Mouse (Mus musculus): Measurements from ENCODE around the gene Nrxn2. TPM values are rescaled to one million over a fixed set of nuclear protein-coding genes. Genes with fewer than 3 reads are reported as not detected.

Gene Nrxn2
- total RNA-seq, 1 experiment = 9.5 TPM

DNA sequence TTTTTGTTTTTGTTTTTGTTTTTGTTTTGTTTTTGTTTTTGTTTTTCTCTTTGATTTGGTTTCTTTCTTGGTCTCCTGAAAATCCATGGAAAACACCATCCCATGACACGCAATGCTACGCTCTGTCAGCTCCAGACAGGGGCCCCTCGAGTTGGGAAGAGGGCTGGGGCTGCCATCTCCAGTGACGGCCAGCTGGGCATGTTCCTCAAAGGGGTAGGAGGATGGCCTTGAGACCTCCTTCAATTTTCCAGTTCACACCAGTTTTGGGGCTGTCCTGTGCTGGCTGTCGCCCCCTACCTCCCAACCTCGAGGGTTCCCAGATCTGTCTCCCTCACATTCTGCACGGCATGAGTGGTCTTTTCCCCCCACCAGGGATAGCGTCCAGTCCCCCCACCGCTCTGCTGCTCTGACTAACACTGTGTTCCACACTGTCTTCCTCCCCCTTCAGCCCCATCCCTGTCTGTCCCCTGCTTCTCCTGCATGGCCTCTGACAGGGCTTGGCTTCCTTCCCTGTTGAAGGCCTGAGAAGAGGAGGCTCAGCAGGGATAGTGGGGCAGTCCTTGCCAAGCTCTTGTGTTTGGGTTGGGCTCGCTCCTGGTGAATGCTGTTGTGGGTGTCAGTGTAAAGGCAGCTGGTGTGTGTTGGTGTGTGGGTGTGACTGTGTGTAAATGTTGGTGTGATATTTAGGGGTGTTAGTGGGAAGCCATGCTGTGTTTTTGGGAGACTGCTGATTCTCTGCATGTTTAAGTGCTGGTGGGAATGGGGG, 46.0 kb downstream of the Nrxn2 start:
- no peak for DNase-seq (ENCODE audit: low read depth, low spot score)
- in situ Hi-C loops (cut with MboI; ENCODE audit: low sequenced_read_pairs in 2 of 2, unreplicated experiment in 2 of 2) = no loop called here
- Histone ChIP-seq H3K27ac (ENCODE audit: insufficient read depth, low read depth, low read length, poor library complexity, severe bottlenecking) (no peak overlapping the region), H3K9ac (ENCODE audit: insufficient read depth, low read depth, low read length, poor library complexity, severe bottlenecking) (no peak overlapping the region), H3K4me3 (ENCODE audit: insufficient read depth in 1 of 2, low read depth in 1 of 2, low read length in 2 of 2, poor library complexity in 1 of 2, severe bottlenecking in 1 of 2) (no peak overlapping the region), H3K4me1 (ENCODE audit: control insufficient read depth in 2 of 2, insufficient read depth in 2 of 2, low read length in 2 of 2, poor library complexity in 1 of 2) (peaks cover 2 to 25% of the 10 kb centered on the region in 2 experiments; a peak in 3 of 4 replicates), H3K36me3 (ENCODE audit: control insufficient read depth, insufficient read depth, low read length, poor library complexity, severe bottlenecking) (no peaks in the 10 kb centered on the region), H3K9me3 (ENCODE audit: control insufficient read depth, insufficient read depth, low read depth, low read length) (no peaks in the 10 kb centered on the region)
- TF ChIP-seq ZC3H11A (IDR thresholded peaks at IDR 0.05; ENCODE audit: borderline replicate concordance, low read depth, low read length) (no peak), ZNF384 (IDR thresholded peaks at IDR 0.05; ENCODE audit: low read depth, low read length) (no peak), MAFK (IDR thresholded peaks at IDR 0.05; ENCODE audit: insufficient read depth, low read depth, low read length) (no peak), CHD2 (IDR thresholded peaks at IDR 0.05; ENCODE audit: low read depth, low read length) (no peak), HCFC1 (IDR thresholded peaks at IDR 0.05; ENCODE audit: borderline replicate concordance, insufficient read depth, low read length) (no peak)

DNA sequence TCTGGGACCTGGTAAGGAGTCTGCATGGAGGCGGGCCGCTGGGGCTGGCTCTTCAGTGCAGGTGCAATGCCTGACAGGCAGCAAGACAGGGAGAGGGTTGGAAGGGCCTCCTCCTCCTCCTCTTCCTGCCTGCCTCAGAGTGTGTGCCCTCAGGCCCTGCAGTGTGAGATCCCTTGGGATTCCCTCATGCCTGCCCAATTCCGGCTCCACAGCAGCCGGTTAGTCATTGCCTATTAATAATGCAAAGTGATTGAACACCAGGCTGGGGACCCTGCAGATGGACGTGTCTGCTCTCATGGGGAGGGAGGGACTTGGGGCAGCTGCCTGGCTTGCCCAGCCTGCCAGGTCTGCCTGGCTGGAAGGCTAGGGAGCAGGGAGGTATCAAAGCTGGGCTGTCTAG, 46.6 kb downstream of the Nrxn2 start:
- no peak for TF ChIP-seq CHD2 (IDR thresholded peaks at IDR 0.05; ENCODE audit: low read depth, low read length)
- TF ChIP-seq HCFC1 (IDR thresholded peaks at IDR 0.05; ENCODE audit: borderline replicate concordance, insufficient read depth, low read length) = no peak
- no peak for TF ChIP-seq ZC3H11A (IDR thresholded peaks at IDR 0.05; ENCODE audit: borderline replicate concordance, low read depth, low read length)
- TF ChIP-seq ZNF384 (IDR thresholded peaks at IDR 0.05; ENCODE audit: low read depth, low read length) = no peak
- TF ChIP-seq MAFK (IDR thresholded peaks at IDR 0.05; ENCODE audit: insufficient read depth, low read depth, low read length) = no peak
- no peak overlapping the region for H3K27ac ChIP-seq (ENCODE audit: insufficient read depth, low read depth, low read length, poor library complexity, severe bottlenecking)
- H3K36me3 ChIP-seq (ENCODE audit: control insufficient read depth, insufficient read depth, low read length, poor library complexity, severe bottlenecking) = no peaks in the 10 kb centered on the region
- H3K4me3 ChIP-seq (ENCODE audit: insufficient read depth in 1 of 2, low read depth in 1 of 2, low read length in 2 of 2, poor library complexity in 1 of 2, severe bottlenecking in 1 of 2) = no peak overlapping the region
- H3K9me3 ChIP-seq (ENCODE audit: control insufficient read depth, insufficient read depth, low read depth, low read length) = no peaks in the 10 kb centered on the region
- H3K9ac ChIP-seq (ENCODE audit: insufficient read depth, low read depth, low read length, poor library complexity, severe bottlenecking) = no peak overlapping the region
- peaks cover 4 to 31% of the 10 kb centered on the region in 2 experiments; a peak in 3 of 4 replicates for H3K4me1 ChIP-seq (ENCODE audit: control insufficient read depth in 2 of 2, insufficient read depth in 2 of 2, low read length in 2 of 2, poor library complexity in 1 of 2)
- no peak for DNase-seq (ENCODE audit: low read depth, low spot score)
- in situ Hi-C loops (cut with MboI; ENCODE audit: low sequenced_read_pairs in 2 of 2, unreplicated experiment in 2 of 2) = no loop called here

DNA sequence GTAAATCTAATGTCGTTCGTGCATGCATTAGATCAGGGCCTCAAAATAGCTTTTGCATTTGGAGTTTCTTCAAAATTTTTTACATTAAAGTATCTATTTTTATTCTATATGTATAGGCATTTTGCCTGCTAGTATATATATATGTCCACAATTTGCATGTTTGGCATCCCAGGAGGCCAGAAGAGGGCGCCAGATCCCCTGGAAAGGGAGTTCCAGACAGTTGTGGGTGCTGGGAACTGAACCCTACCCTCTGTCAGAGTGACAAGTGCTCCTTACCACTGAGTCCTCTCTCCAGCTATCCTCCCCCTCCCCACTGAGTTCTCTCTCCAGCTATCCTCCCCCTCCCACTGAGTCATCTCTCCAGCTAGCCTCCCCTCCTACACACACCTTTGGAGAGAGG, 48.4 kb downstream of the Nrxn2 start:
- no peaks in the 10 kb centered on the region for H3K36me3 ChIP-seq (ENCODE audit: control insufficient read depth, insufficient read depth, low read length, poor library complexity, severe bottlenecking)
- no peak overlapping the region for H3K27ac ChIP-seq (ENCODE audit: insufficient read depth, low read depth, low read length, poor library complexity, severe bottlenecking)
- peaks cover 7 to 40% of the 10 kb centered on the region in 2 experiments; a peak in 3 of 4 replicates for H3K4me1 ChIP-seq (ENCODE audit: control insufficient read depth in 2 of 2, insufficient read depth in 2 of 2, low read length in 2 of 2, poor library complexity in 1 of 2)
- no peak overlapping the region for H3K9ac ChIP-seq (ENCODE audit: insufficient read depth, low read depth, low read length, poor library complexity, severe bottlenecking)
- H3K9me3 ChIP-seq (ENCODE audit: control insufficient read depth, insufficient read depth, low read depth, low read length) = no peaks in the 10 kb centered on the region
- TF ChIP-seq ZNF384 (IDR thresholded peaks at IDR 0.05; ENCODE audit: low read depth, low read length) = no peak
- no peak for TF ChIP-seq HCFC1 (IDR thresholded peaks at IDR 0.05; ENCODE audit: borderline replicate concordance, insufficient read depth, low read length)
- TF ChIP-seq ZC3H11A (IDR thresholded peaks at IDR 0.05; ENCODE audit: borderline replicate concordance, low read depth, low read length) = no peak
- TF ChIP-seq MAFK (IDR thresholded peaks at IDR 0.05; ENCODE audit: insufficient read depth, low read depth, low read length) = no peak
- no peak for TF ChIP-seq CHD2 (IDR thresholded peaks at IDR 0.05; ENCODE audit: low read depth, low read length)
- DNase-seq (ENCODE audit: low read depth, low spot score) = no peak
- in situ Hi-C loops (cut with MboI; ENCODE audit: low sequenced_read_pairs in 2 of 2, unreplicated experiment in 2 of 2) = no loop called here
- H3K4me3 ChIP-seq (ENCODE audit: insufficient read depth in 1 of 2, low read depth in 1 of 2, low read length in 2 of 2, poor library complexity in 1 of 2, severe bottlenecking in 1 of 2) = no peak overlapping the region

DNA sequence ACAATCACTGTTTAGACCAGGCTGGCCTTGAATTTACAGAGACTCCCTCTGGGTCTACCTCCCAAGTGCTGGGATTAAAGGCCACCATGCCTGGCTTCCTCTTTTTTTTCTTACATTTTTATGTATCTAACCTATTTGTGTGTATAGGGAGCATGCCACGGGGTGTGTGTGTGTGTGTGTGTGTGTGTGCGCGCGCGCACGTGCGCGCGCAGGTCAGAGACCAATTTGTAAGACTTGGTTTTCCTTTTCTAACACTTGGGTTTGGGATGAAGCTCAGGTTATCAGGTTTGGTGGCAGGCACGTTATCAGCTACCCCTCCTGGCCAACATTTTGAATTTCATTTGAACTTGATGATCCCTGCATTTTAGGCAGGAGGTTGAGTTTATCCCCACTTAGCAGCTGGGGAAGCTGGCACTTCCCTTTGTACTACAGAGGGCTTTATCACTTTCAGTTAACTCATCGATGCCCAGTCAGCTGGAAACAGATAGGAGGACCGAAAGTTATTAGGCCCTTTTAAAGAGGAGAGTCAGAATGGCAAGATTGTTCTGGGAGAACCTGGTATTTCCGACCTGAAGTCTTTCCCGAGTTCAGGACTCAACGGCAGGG, 48.9 kb downstream of the Nrxn2 start:
- H3K4me1 ChIP-seq (ENCODE audit: control insufficient read depth in 2 of 2, insufficient read depth in 2 of 2, low read length in 2 of 2, poor library complexity in 1 of 2) = peaks cover 7 to 40% of the 10 kb centered on the region in 2 experiments; a peak in 3 of 4 replicates
- TF ChIP-seq MAFK (IDR thresholded peaks at IDR 0.05; ENCODE audit: insufficient read depth, low read depth, low read length) (no peak), CHD2 (IDR thresholded peaks at IDR 0.05; ENCODE audit: low read depth, low read length) (no peak), ZNF384 (IDR thresholded peaks at IDR 0.05; ENCODE audit: low read depth, low read length) (no peak)
- no peak for DNase-seq (ENCODE audit: low read depth, low spot score)
- H3K4me3 ChIP-seq (ENCODE audit: insufficient read depth in 1 of 2, low read depth in 1 of 2, low read length in 2 of 2, poor library complexity in 1 of 2, severe bottlenecking in 1 of 2) = no peak overlapping the region
- no peak overlapping the region for H3K9ac ChIP-seq (ENCODE audit: insufficient read depth, low read depth, low read length, poor library complexity, severe bottlenecking)
- H3K9me3 ChIP-seq (ENCODE audit: control insufficient read depth, insufficient read depth, low read depth, low read length) = no peaks in the 10 kb centered on the region
- H3K36me3 ChIP-seq (ENCODE audit: control insufficient read depth, insufficient read depth, low read length, poor library complexity, severe bottlenecking) = no peaks in the 10 kb centered on the region; the same call in 1 of the 2 replicates
- in situ Hi-C loops (cut with MboI; ENCODE audit: low sequenced_read_pairs in 2 of 2, unreplicated experiment in 2 of 2) = no loop called here
- H3K27ac ChIP-seq (ENCODE audit: insufficient read depth, low read depth, low read length, poor library complexity, severe bottlenecking) = no peak overlapping the region
